Mouse (Mus musculus) kidney, postnatal 10 days (tissue): ENCODE data around the gene Nat8f4.
"Not testable (repeated sequence)": the region's sequence is repeated elsewhere in the genome, so short reads cannot be mapped to it uniquely, and the experiment has no call there.

Experiments
- DNase-seq: peaks from one replicate; pipeline ENCODE4 v3.0.0; 2021; ENCODE audit warnings: mixed read lengths

Nat8f4 gene

GRCm38 (mm10) chr6:85898596-85899475, 5.8 kb downstream of the Nat8f4 start:
- DNase-seq = not testable (repeated sequence)

GRCm38 (mm10) chr6:85895061-85895648, 9.5 kb downstream of the Nat8f4 start:
- DNase-seq = peak; percentile 47

- no peak for DNase-seq
These were observed 15.7 kb downstream of the Nat8f4 start for GRCm38 (mm10) chr6:85888961-85889360.

DNA sequence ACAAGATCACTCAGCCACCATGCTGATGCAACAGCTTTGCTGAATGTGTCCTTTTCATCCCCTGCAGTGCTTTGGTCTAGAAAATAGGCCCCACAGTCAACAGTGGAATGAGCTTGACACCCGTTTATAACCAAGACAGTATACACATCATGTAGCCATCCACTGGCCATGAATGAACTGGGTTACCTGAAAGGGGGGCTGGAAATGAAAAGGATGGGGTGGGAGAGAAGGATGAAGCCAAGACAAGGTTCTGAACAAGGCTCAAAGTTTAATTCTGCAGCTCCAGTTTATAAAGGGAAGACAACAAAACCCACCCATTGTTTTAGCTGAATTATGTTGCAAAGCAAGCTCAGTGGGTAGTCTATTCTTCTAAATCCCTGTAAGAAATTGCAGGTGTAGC, 20.4 kb downstream of the Nat8f4 start:
- no peak for DNase-seq

DNA sequence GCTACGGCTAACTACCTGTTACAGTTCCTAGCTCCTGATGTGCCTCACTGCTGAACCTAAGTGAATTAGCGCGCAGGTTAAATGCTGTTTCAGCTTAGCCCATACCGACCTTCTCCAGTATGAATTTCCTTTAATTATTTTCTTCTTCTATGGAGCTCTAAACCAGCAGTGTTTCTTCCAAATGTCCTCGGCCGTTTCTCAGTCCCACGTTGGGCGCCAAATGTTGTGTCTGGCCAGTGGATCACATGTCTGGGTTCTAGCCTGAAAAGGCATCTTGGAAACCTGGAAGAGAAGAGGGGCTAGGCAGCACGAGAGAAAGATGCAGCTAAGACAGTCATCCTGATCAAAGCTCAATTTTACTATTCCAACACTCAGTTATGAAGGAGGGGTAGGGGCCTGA, 21.4 kb downstream of the Nat8f4 start:
- not testable (repeated sequence) for DNase-seq

DNA sequence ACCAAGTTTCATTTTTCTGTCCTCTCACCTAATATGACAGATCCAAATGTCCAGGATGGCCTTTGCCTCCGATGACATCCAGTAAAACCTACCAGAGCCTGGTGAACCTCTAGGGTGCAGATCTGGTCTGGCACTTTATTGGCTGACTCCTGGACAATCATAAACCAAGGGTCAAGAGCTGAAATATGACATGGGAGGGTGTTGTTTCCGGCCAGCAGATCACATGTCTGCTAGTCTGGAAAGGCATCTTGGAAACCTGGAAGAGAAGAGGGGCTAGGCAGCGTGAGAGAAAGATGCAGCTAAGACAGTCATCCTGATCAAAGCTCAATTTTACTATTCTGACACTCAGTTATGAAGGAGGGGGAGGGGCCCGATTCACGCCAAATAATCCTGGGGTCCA, 35.7 kb downstream of the Nat8f4 start, which contains the start of gene Nat8f2:
TSS of gene Nat8f2 (minus strand) at position 153 of the 400 bp plus-strand sequence.
- DNase-seq = not testable (repeated sequence)

GRCm38 (mm10) chr6:85867726-85868690, 36.7 kb downstream of the Nat8f4 start:
- DNase-seq = peak; percentile 39

DNA sequence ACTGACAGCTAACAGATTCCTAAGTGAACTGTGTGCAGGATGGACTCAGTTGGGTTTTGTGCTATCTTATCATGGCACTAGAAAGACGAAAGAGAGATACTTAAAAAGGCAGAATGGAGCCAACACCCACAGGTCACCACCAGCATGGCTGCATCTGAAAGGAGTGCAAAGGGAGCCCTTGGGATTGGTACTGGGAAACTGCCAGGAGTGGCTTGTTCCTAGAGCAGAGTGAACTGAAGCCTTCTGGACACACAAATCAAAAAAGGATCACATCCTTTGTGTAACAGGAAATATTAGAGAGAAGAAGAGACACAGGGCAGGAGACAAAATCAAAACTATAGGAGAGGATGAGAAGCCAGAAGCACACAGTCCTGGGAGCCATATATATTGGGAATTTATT, 37.7 kb downstream of the Nat8f4 start:
- not testable (repeated sequence) for DNase-seq

GRCm38 (mm10) chr6:85866166-85866565, 38.5 kb downstream of the Nat8f4 start:
- not testable (repeated sequence) for DNase-seq

- DNase-seq = not testable (repeated sequence)
These were observed 39.6 kb downstream of the Nat8f4 start for GRCm38 (mm10) chr6:85864900-85865639.

- DNase-seq = no peak
These were observed 40.8 kb downstream of the Nat8f4 start for GRCm38 (mm10) chr6:85863840-85864239.

GRCm38 (mm10) chr6:85863136-85863535, 41.5 kb downstream of the Nat8f4 start:
- no peak for DNase-seq

- peak; percentile 4 for DNase-seq
These were observed 42.1 kb downstream of the Nat8f4 start for GRCm38 (mm10) chr6:85862565-85862964.

DNA sequence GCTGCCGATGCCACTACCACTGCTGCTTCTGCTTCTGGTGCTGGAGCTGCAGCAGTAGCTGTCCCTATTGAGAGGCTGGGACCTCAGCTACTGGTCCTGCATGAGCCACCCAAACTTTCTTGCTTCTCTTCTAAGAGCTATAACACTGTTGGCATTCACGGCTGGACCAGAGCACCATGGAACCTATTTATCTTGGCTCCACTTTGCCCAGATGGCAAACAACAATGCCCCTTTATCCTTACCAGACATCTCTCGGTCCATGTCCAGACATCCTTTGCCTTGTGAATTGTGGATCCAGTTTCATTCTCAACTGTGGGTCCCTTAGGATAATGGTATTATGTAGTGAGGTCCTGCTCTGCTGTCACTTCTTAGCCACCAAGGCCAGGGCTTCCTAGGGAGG, 43.4 kb downstream of the Nat8f4 start:
- DNase-seq = peak; percentile 1

GRCm38 (mm10) chr6:85856194-85856678, 48.4 kb downstream of the Nat8f4 start:
- peak; percentile 77 for DNase-seq

DNA sequence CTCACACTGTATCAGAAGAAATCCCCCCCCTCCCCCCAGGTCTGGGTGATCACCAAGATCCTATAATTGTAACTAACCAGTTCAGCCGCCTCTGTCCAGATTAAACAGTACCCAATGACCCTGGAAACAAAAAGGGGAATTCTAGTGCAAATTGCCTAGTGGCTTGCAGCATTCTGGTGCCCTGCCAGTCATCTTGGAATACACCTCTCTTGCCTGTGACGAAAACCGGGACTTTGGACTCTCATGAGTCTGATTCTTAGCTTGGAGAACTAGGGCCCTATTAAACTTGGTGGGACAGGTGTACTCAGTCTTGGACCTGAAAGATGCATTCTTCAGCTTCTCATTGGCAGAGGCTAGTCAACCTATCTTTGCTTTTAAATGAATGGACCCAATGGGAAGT, 51.2 kb downstream of the Nat8f4 start:
- peak; percentile 28 for DNase-seq

- no peak for DNase-seq
These were observed 53.5 kb downstream of the Nat8f4 start for GRCm38 (mm10) chr6:85851062-85851773.

DNA sequence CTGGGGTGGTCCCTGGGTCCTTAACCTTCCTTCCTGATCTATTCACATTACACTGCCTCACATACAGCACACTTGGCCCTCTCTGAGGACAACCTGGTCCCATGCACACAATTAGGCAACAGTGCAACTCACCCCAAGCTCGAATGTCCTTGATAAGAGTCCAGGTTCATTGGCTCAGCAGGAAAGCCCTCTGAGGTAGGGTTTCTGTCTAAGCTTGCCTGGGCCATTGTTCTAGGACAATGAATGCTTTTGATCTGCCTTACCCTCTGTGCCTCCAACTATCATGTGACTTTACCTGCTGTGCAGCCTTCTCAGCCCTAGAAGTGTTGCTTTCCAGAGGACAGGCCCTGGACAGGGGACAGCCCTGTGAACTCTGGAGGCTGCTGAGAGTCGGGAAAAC, 55.4 kb downstream of the Nat8f4 start:
- no peak for DNase-seq
